Mouse (Mus musculus): ENCODE data around the gene Mip. TPM values are rescaled to one million over a fixed set of nuclear protein-coding genes. Genes with fewer than 3 reads are reported as not detected.

Mip gene
- polyA plus RNA-seq, 1 experiment: not detected

Other genes starting within 250 kb of the Mip start
- 0.53 TPM in 1 of 2 replicates, not detected in the other for gene Hsd17b6, start 218.2 kb upstream of the Mip start, polyA plus RNA-seq (2012; rRNA removed)
- 3.0 and 3.3 TPM in 2 replicates for gene Prim1, start 210.7 kb upstream of the Mip start, polyA plus RNA-seq (2012; rRNA removed)
- 200 and 240 TPM in 2 replicates for gene Naca, start 190.3 kb upstream of the Mip start, polyA plus RNA-seq (2012; rRNA removed)
- 21.0 and 41.0 TPM in 2 replicates for gene Ptges3, start 166.9 kb upstream of the Mip start, polyA plus RNA-seq (2012; rRNA removed)
- 2,186 and 2,996 TPM in 2 replicates for gene Atp5b, start 142.6 kb upstream of the Mip start, polyA plus RNA-seq (2012; rRNA removed)
- gene Baz2a, start 134.3 kb upstream of the Mip start, polyA plus RNA-seq (2012; rRNA removed): 32.2 and 38.6 TPM in 2 replicates
- gene Rbms2, start 45.5 kb upstream of the Mip start, polyA plus RNA-seq (2012; rRNA removed): 124 and 125 TPM in 2 replicates
- gene Gls2, start 31.4 kb upstream of the Mip start, polyA plus RNA-seq (2012; rRNA removed): 2.7 and 2.8 TPM in 2 replicates
- 9.1 and 12.2 TPM in 2 replicates for gene Spryd4, start 14.0 kb upstream of the Mip start, polyA plus RNA-seq (2012; rRNA removed)
- gene Timeless, start 6.2 kb downstream of the Mip start, polyA plus RNA-seq (2012; rRNA removed): 3.5 and 3.6 TPM in 2 replicates
- gene Apon, start 28.3 kb downstream of the Mip start, polyA plus RNA-seq (2012; rRNA removed): 0.75 TPM in 1 of 2 replicates, not detected in the other
- 0.14 and 2.2 TPM in 2 replicates for gene Apof, start 42.8 kb downstream of the Mip start, polyA plus RNA-seq (2012; rRNA removed)
- gene Stat2, start 44.7 kb downstream of the Mip start, polyA plus RNA-seq (2012; rRNA removed): 29.0 and 31.4 TPM in 2 replicates
- gene Il23a, start 72.9 kb downstream of the Mip start, polyA plus RNA-seq (2012; rRNA removed): 0.34 TPM in 1 of 2 replicates, not detected in the other
- 22.9 and 23.6 TPM in 2 replicates for gene Pan2, start 77.5 kb downstream of the Mip start, polyA plus RNA-seq (2012; rRNA removed)
- gene Cnpy2, start 96.6 kb downstream of the Mip start, polyA plus RNA-seq (2012; rRNA removed): 96.7 and 103 TPM in 2 replicates
- 252 and 282 TPM in 2 replicates for gene Cs, start 111.9 kb downstream of the Mip start, polyA plus RNA-seq (2012; rRNA removed)
- 63.0 and 63.8 TPM in 2 replicates for gene Coq10a, start 143.2 kb downstream of the Mip start, polyA plus RNA-seq (2012; rRNA removed)
- 27.4 and 35.1 TPM in 2 replicates for gene Ankrd52, start 151.3 kb downstream of the Mip start, polyA plus RNA-seq (2012; rRNA removed)
- 0.27 and 0.38 TPM in 2 replicates for gene Slc39a5, start 175.4 kb downstream of the Mip start, polyA plus RNA-seq (2012; rRNA removed)
- 29.8 and 32.6 TPM in 2 replicates for gene Nabp2, start 185.7 kb downstream of the Mip start, polyA plus RNA-seq (2012; rRNA removed)
- 35.3 and 38.9 TPM in 2 replicates for gene Rnf41, start 185.8 kb downstream of the Mip start, polyA plus RNA-seq (2012; rRNA removed)
- gene Smarcc2, start 233.4 kb downstream of the Mip start, polyA plus RNA-seq (2012; rRNA removed): 92.5 and 115 TPM in 2 replicates